Mouse (Mus musculus): ENCODE results near the gene Gm20498. TPM values are rescaled to one million over a fixed set of nuclear protein-coding genes. Genes with fewer than 3 reads are reported as not detected.
A peak's percentile ranks its signal among the peaks of the same experiment; 100 is the strongest.
"Not testable (repeated sequence)": the region's sequence is repeated elsewhere in the genome, so short reads cannot be mapped to it uniquely, and the experiment has no call there.

Gene Gm20498
- total and polyA plus RNA-seq, 3 experiments, result 41.5 to 46.2 TPM; not detected in 1

DNA sequence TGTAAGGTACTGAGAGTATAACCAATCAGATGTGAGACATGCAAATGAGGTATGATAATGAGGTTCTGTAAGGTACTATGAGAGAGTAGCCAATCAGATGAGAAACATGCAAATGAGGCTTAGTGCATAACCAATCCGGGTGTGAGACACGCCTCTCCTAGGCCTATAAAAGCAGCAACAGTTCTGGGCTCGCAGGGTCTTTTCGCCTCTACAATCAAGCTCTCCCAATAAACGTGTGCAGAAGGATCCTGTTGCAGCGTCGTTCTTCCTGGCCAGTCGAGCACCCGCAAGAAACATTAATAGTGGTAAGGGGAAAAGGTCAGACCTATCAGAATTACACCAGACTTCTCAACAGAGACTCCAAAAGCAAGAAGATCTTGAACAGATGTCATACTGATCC lies 93.7 kb downstream of the Gm20498 start:
- DNase-seq (ENCODE audit: low read depth, low spot score), result peak; percentile 42
- not testable (repeated sequence) for H3K4me1 ChIP-seq (ENCODE audit: control insufficient read depth in 1 of 2, insufficient read depth in 2 of 2, low read length in 2 of 2); H3K27me3 ChIP-seq (ENCODE audit: control insufficient read depth in 1 of 2, insufficient read depth in 2 of 2, low read length in 2 of 2); H3K9ac ChIP-seq (ENCODE audit: control insufficient read depth, low read depth, low read length, poor library complexity, severe bottlenecking); H3K79me2 ChIP-seq (ENCODE audit: control insufficient read depth, insufficient read depth, low read length, poor library complexity); H3K4me3 ChIP-seq (ENCODE audit: control insufficient read depth in 1 of 2, insufficient read depth in 1 of 2, low read depth in 2 of 2, low read length in 2 of 2); H3K36me3 ChIP-seq (ENCODE audit: control insufficient read depth in 1 of 2, insufficient read depth in 2 of 2, low read length in 2 of 2); H3K27ac ChIP-seq (ENCODE audit: control insufficient read depth, low read depth, low read length); H3K9me3 ChIP-seq (replicated peaks; ENCODE audit: insufficient read depth, low read length)
- TF ChIP-seq POLR2A (IDR thresholded peaks at IDR 0.05; ENCODE audit: control insufficient read depth in 1 of 2, insufficient read depth in 1 of 2, low read depth in 1 of 2, low read length in 2 of 2, poor library complexity in 1 of 2) (peak in 1 of 2 experiments; percentile 55; a peak in 1 of 4 replicates), TBP (IDR thresholded peaks at IDR 0.05; ENCODE audit: low read depth, low read length) (peak; percentile 81)

DNA sequence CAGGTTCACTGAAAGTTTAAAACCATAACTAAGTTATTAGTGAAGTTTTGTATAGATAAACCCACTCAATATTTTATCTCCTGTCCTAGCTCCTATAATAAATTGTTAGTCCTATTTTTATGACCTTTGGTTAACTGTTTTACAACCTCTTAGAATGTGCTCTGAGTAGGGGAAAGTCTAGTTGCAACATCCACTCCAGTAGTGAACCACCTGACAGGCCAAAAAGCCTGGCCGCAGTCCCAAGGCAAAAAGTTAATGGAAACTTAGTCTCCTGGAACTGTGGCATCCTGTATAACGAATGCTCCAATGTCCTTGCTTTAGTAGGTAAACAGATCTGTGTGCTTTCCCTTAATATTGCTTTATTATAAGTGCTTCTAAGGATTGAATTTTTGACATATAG lies 97.9 kb downstream of the Gm20498 start:
- DNase-seq (ENCODE audit: low read depth, low spot score); H3K79me2 ChIP-seq (ENCODE audit: control insufficient read depth, insufficient read depth, low read length, poor library complexity); H3K27ac ChIP-seq (ENCODE audit: control insufficient read depth, low read depth, low read length); H3K9ac ChIP-seq (ENCODE audit: control insufficient read depth, low read depth, low read length, poor library complexity, severe bottlenecking); H3K27me3 ChIP-seq (ENCODE audit: control insufficient read depth in 1 of 2, insufficient read depth in 2 of 2, low read length in 2 of 2); H3K9me3 ChIP-seq (replicated peaks; ENCODE audit: insufficient read depth, low read length); H3K36me3 ChIP-seq (ENCODE audit: control insufficient read depth in 1 of 2, insufficient read depth in 2 of 2, low read length in 2 of 2); H3K4me1 ChIP-seq (ENCODE audit: control insufficient read depth in 1 of 2, insufficient read depth in 2 of 2, low read length in 2 of 2); H3K4me3 ChIP-seq (ENCODE audit: control insufficient read depth in 1 of 2, insufficient read depth in 1 of 2, low read depth in 2 of 2, low read length in 2 of 2): not testable (repeated sequence)

DNA sequence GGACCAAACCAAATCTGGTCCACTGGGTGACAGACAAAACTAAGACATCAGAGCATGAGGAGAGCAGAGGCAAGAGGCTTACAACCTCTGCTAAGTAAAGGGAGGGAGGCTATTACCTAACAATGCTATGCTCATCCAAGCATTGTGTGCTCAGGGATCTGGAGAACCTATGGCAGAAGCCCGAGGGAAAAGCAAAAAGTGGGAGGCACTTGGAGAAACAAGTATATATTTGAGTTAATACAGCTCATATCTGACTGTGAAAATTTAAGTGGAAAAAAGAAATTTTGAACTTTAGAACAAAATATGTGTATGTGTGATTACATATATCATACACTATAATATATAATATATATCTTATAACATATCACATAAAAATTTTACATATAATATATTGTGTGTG lies 110.9 kb downstream of the Gm20498 start, which contains the start of gene Adam4:
Gene Adam4 (minus strand): TSS at position 101 of the 400 bp plus-strand sequence.
- H3K9ac ChIP-seq (ENCODE audit: control insufficient read depth, low read depth, low read length, poor library complexity, severe bottlenecking), result no peak within 1 kb of the TSS

DNA sequence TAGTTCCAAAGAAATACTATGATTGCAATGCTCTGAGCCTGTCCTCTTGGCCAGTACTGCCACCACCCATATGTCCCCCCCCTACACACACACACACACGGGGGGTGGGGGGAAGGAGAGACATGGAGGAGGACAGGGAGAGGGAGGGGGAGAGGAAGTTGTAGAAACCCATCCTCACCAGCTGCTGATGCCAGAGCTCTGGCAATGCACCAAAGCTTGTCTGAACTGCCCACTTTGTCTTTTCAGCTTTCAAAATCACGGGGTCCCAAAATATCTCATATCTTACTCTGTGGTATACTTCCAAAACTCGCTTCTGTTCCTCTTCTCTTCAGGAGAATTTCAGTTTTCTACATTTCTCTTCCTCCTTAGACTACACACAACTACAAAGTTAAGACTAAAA lies 119.5 kb downstream of the Gm20498 start:
- H3K4me1 ChIP-seq (ENCODE audit: control insufficient read depth in 1 of 2, insufficient read depth in 2 of 2, low read length in 2 of 2), result no peaks in the 10 kb centered on the region
- no peaks in the 10 kb centered on the region for H3K27me3 ChIP-seq (ENCODE audit: control insufficient read depth in 1 of 2, insufficient read depth in 2 of 2, low read length in 2 of 2)
- DNase-seq (ENCODE audit: low read depth, low spot score), result no peak
- no peak overlapping the region for H3K9ac ChIP-seq (ENCODE audit: control insufficient read depth, low read depth, low read length, poor library complexity, severe bottlenecking)
- no peak overlapping the region for H3K4me3 ChIP-seq (ENCODE audit: control insufficient read depth in 1 of 2, insufficient read depth in 1 of 2, low read depth in 2 of 2, low read length in 2 of 2)
- TF ChIP-seq NELFE (IDR thresholded peaks at IDR 0.05; ENCODE audit: low read depth, low read length), result no peak
- TF ChIP-seq ZNF384 (IDR thresholded peaks at IDR 0.05; ENCODE audit: low read depth, low read length), result no peak
- no peak for TF ChIP-seq CTCF (IDR thresholded peaks at IDR 0.05 in 2 of 3, conservative IDR thresholded peaks at IDR 0.05 in 1 of 3; ENCODE audit: control insufficient read depth in 1 of 3, insufficient read depth in 1 of 3, low read depth in 2 of 3, low read length in 3 of 3, poor library complexity in 1 of 3, severe bottlenecking in 1 of 3)
- TF ChIP-seq MAZ (IDR thresholded peaks at IDR 0.05; ENCODE audit: low read depth, low read length), result no peak
- no peak for TF ChIP-seq BHLHE40 (IDR thresholded peaks at IDR 0.05; ENCODE audit: borderline replicate concordance, low read depth, low read length)
- no peak for TF ChIP-seq MAX (IDR thresholded peaks at IDR 0.05; ENCODE audit: low read length)
- TF ChIP-seq TBP (IDR thresholded peaks at IDR 0.05; ENCODE audit: low read depth, low read length), result no peak
- TF ChIP-seq ETS1 (IDR thresholded peaks at IDR 0.05; ENCODE audit: low read depth, low read length), result no peak
- no peak for TF ChIP-seq MYC (IDR thresholded peaks at IDR 0.05; ENCODE audit: low read depth, low read length)
- no peak for TF ChIP-seq ZMIZ1 (IDR thresholded peaks at IDR 0.05; ENCODE audit: low read depth, low read length)
- no peaks in the 10 kb centered on the region for H3K79me2 ChIP-seq (ENCODE audit: control insufficient read depth, insufficient read depth, low read length, poor library complexity)
- no peaks in the 10 kb centered on the region for H3K9me3 ChIP-seq (replicated peaks; ENCODE audit: insufficient read depth, low read length)
- H3K36me3 ChIP-seq (ENCODE audit: control insufficient read depth in 1 of 2, insufficient read depth in 2 of 2, low read length in 2 of 2), result no peaks in the 10 kb centered on the region
- no peak overlapping the region for H3K27ac ChIP-seq (ENCODE audit: control insufficient read depth, low read depth, low read length)

More for the DNA sequence above, 110.9 kb downstream of the Gm20498 start, which contains the start of gene Adam4:
- Histone ChIP-seq H3K4me3 (ENCODE audit: control insufficient read depth in 1 of 2, insufficient read depth in 1 of 2, low read depth in 2 of 2, low read length in 2 of 2) (no peak within 1 kb of the TSS), H3K27ac (ENCODE audit: control insufficient read depth, low read depth, low read length) (no peak within 1 kb of the TSS), H3K79me2 (ENCODE audit: control insufficient read depth, insufficient read depth, low read length, poor library complexity) (no peaks in the 10 kb centered on the region), H3K27me3 (ENCODE audit: control insufficient read depth in 1 of 2, insufficient read depth in 2 of 2, low read length in 2 of 2) (no peaks in the 10 kb centered on the region), H3K4me1 (ENCODE audit: control insufficient read depth in 1 of 2, insufficient read depth in 2 of 2, low read length in 2 of 2) (no peaks in the 10 kb centered on the region), H3K9me3 (replicated peaks; ENCODE audit: insufficient read depth, low read length) (no peaks in the 10 kb centered on the region), H3K36me3 (ENCODE audit: control insufficient read depth in 1 of 2, insufficient read depth in 2 of 2, low read length in 2 of 2) (no peaks in the 10 kb centered on the region)
- TF ChIP-seq ZC3H11A (IDR thresholded peaks at IDR 0.05; ENCODE audit: low read depth, low read length), result no peak
- no peak for TF ChIP-seq POLR2AphosphoS2 (IDR thresholded peaks at IDR 0.05; ENCODE audit: low read length)
- TF ChIP-seq ZMIZ1 (IDR thresholded peaks at IDR 0.05; ENCODE audit: low read depth, low read length), result no peak
- TF ChIP-seq POLR2A (IDR thresholded peaks at IDR 0.05; ENCODE audit: control insufficient read depth in 1 of 2, insufficient read depth in 1 of 2, low read depth in 1 of 2, low read length in 2 of 2, poor library complexity in 1 of 2), result no peak
- TF ChIP-seq E2F4 (IDR thresholded peaks at IDR 0.05; ENCODE audit: borderline replicate concordance, low read depth, low read length), result no peak
- TF ChIP-seq HCFC1 (IDR thresholded peaks at IDR 0.05; ENCODE audit: low read depth, low read length), result no peak
- TF ChIP-seq GATA1 (IDR thresholded peaks at IDR 0.05; ENCODE audit: low read depth, low read length), result no peak
- TF ChIP-seq NRF1 (IDR thresholded peaks at IDR 0.05; ENCODE audit: insufficient read depth, low read depth, low read length, poor library complexity, severe bottlenecking), result no peak
- TF ChIP-seq CHD2 (IDR thresholded peaks at IDR 0.05; ENCODE audit: low read length), result no peak
- no peak for TF ChIP-seq GABPA (IDR thresholded peaks at IDR 0.05; ENCODE audit: low read depth, low read length)
- no peak for DNase-seq (ENCODE audit: low read depth, low spot score)
